15 mouse cellular contexts compared by ENCODE assay signal in genomic region chr4:148376439-148376838, GRCm38 (mm10).
DNase-seq lines count a peak whose midpoint lies in the region; ATAC-seq and TF ChIP-seq lines count a peak whose summit lies in the region.
"Had no signal": no experiment of that assay in that cellular context is flagged by ENCODE, and none has a peak within 500 bp of the region (broad histone marks: within the 10 kb centered on the region; RNA-seq: fewer than 3 reads in every experiment).

No protein-coding gene starts in this region.

- H3K36me3 ChIP-seq in forebrain, embryonic 10.5 days (replicated peaks), result no peaks in the 10 kb centered on the region
- H3K36me3 ChIP-seq in forebrain, embryonic 13.5 days (ENCODE audit: poor library complexity, severe bottlenecking), result no peaks in the 10 kb centered on the region
- H3K36me3 ChIP-seq in midbrain, embryonic 10.5 days, result no peaks in the 10 kb centered on the region; the same call in 1 of the 2 replicates
- no peaks in the 10 kb centered on the region for H3K36me3 ChIP-seq in midbrain, postnatal 0 days (ENCODE audit: insufficient read depth, low read length)
- H3K36me3 ChIP-seq: limb, embryonic 12.5 days; midbrain, embryonic 13.5 days had no signal

- H3K27ac ChIP-seq in forebrain, embryonic 10.5 days, result peak overlapping the region; percentile 75
- no peak overlapping the region for H3K27ac ChIP-seq in forebrain, embryonic 13.5 days
- H3K27ac ChIP-seq in midbrain, embryonic 10.5 days (replicated peaks), result peak overlapping the region; percentile 68
- H3K27ac ChIP-seq in midbrain, postnatal 0 days (ENCODE audit: low read depth, low read length), result no peak overlapping the region
- H3K27ac ChIP-seq: limb, embryonic 12.5 days; midbrain, embryonic 13.5 days had no signal

- intact Hi-C loops in heart, postnatal 36 days (cut with DNase I), result no loop called here

- DNase-seq in forebrain, embryonic 10.5 days (ENCODE audit: extremely low spot score, low spot score), result no peak
- no peak for DNase-seq in midbrain, embryonic 10.5 days (ENCODE audit: low spot score)
- no peak for DNase-seq in midbrain, postnatal 0 days (ENCODE audit: low spot score)
- peak; percentile 71 for DNase-seq in adrenal gland, postnatal 14 days
- DNase-seq in heart, postnatal 36 days, result peak; percentile 5 to 15
- DNase-seq in layer of hippocampus, postnatal 25 days (ENCODE audit: extremely low spot score in 1 of 2, low spot score in 1 of 2), result no peak
- DNase-seq in lung, postnatal 10 days, result no peak
- DNase-seq: B cell, adult 2 months; cerebellum, postnatal 14 days; gastrocnemius, postnatal 10 days; lung, adult 2 months; thymus, postnatal 4 days had no signal

- peaks cover 39% of the 10 kb centered on the region for H3K4me1 ChIP-seq in forebrain, embryonic 10.5 days
- H3K4me1 ChIP-seq in forebrain, embryonic 13.5 days, result peaks cover 48% of the 10 kb centered on the region
- H3K4me1 ChIP-seq in midbrain, embryonic 10.5 days, result peaks cover 39% of the 10 kb centered on the region
- H3K4me1 ChIP-seq in midbrain, postnatal 0 days (ENCODE audit: insufficient read depth, low read length), result no peaks in the 10 kb centered on the region

- TF ChIP-seq CTCF in midbrain, postnatal 0 days (IDR thresholded peaks at IDR 0.05), result no peak

- no peak overlapping the region for H3K4me3 ChIP-seq in forebrain, embryonic 10.5 days
- H3K4me3 ChIP-seq in forebrain, embryonic 13.5 days, result no peak overlapping the region
- no peak overlapping the region for H3K4me3 ChIP-seq in midbrain, embryonic 10.5 days
- no peak overlapping the region for H3K4me3 ChIP-seq in midbrain, postnatal 0 days (ENCODE audit: low read depth, low read length)
- H3K4me3 ChIP-seq: limb, embryonic 12.5 days; midbrain, embryonic 13.5 days had no signal

- H3K9me3 ChIP-seq in forebrain, embryonic 10.5 days, result peaks cover 7% of the 10 kb centered on the region; the same call in 1 of the 2 replicates
- no peaks in the 10 kb centered on the region for H3K9me3 ChIP-seq in forebrain, embryonic 13.5 days (replicated peaks)
- H3K9me3 ChIP-seq in midbrain, embryonic 10.5 days (replicated peaks), result peaks cover 8% of the 10 kb centered on the region
- no peaks in the 10 kb centered on the region for H3K9me3 ChIP-seq in midbrain, postnatal 0 days (ENCODE audit: low read length)
- H3K9me3 ChIP-seq: limb, embryonic 12.5 days; midbrain, embryonic 13.5 days had no signal

- 24% methylated on average over 3 of the region's 3 CpGs for WGBS in forebrain, embryonic 10.5 days
- WGBS in forebrain, embryonic 13.5 days, result 25% methylated on average over 3 of the region's 3 CpGs
- WGBS in midbrain, embryonic 10.5 days, result 48% methylated on average over 3 of the region's 3 CpGs
- 45% methylated on average over 3 of the region's 3 CpGs for WGBS in midbrain, postnatal 0 days

- no peak overlapping the region for H3K9ac ChIP-seq in forebrain, embryonic 13.5 days
- H3K9ac ChIP-seq in midbrain, postnatal 0 days (replicated peaks; ENCODE audit: low read length, poor library complexity, severe bottlenecking), result no peak overlapping the region
- H3K9ac ChIP-seq: limb, embryonic 12.5 days; midbrain, embryonic 13.5 days had no signal

- ATAC-seq in forebrain, embryonic 13.5 days, result no peak
- ATAC-seq in midbrain, postnatal 0 days (ENCODE audit: low FRiP score), result no peak

- H3K4me2 ChIP-seq in forebrain, embryonic 13.5 days, result no peak overlapping the region
- no peak overlapping the region for H3K4me2 ChIP-seq in midbrain, postnatal 0 days (ENCODE audit: low read depth, low read length, poor library complexity, severe bottlenecking)
- H3K4me2 ChIP-seq: limb, embryonic 12.5 days; midbrain, embryonic 13.5 days had no signal

- H3K27me3 ChIP-seq in forebrain, embryonic 10.5 days (ENCODE audit: poor library complexity, severe bottlenecking), result no peaks in the 10 kb centered on the region
- H3K27me3 ChIP-seq in forebrain, embryonic 13.5 days, result no peaks in the 10 kb centered on the region
- H3K27me3 ChIP-seq in midbrain, embryonic 10.5 days (ENCODE audit: low read depth, poor library complexity, severe bottlenecking), result peaks cover 6% of the 10 kb centered on the region; the same call in 1 of the 2 replicates
- no peaks in the 10 kb centered on the region for H3K27me3 ChIP-seq in midbrain, postnatal 0 days (ENCODE audit: insufficient read depth, low read length)
- H3K27me3 ChIP-seq: limb, embryonic 12.5 days; midbrain, embryonic 13.5 days had no signal

Comparison
In these comparisons a context has a peak if more than half of its experiments do, and no peak if none do; other contexts are left out.
1. H3K27ac ChIP-seq: peak in forebrain, embryonic 10.5 days (single experiment) and midbrain, embryonic 10.5 days (single experiment); none in forebrain, embryonic 13.5 days (single experiment) and midbrain, postnatal 0 days (single experiment).
2. DNase-seq: peak in adrenal gland, postnatal 14 days (single experiment) and heart, postnatal 36 days (2 of 2); none in forebrain, embryonic 10.5 days (single experiment), midbrain, embryonic 10.5 days (single experiment), midbrain, postnatal 0 days (single experiment), layer of hippocampus, postnatal 25 days (0 of 2) and lung, postnatal 10 days (single experiment).